Mouse (Mus musculus) heart, postnatal 0 days (tissue): ENCODE measurements at regions not wholly inside any gene's neighbourhood (a gene's known extent, or its start where the extent isn't known, plus 50 kb on each side); places are given as distances from the start of the nearest gene placed in this dataset.
A peak's percentile ranks its signal among the peaks of the same experiment; 100 is the strongest.

Source experiments
- ATAC-seq: fragments of 200-750 bp; cut with Nextera tagmentation; 2 replicates; pipeline ENCODE4 v1.8.0; 2017; ENCODE audit warnings: low read depth, moderate number of reproducible peaks, moderate library complexity; ENCODE audit not compliant: insufficient read depth
- DNase-seq: peaks from one replicate; pipeline ENCODE4 v3.0.0-alpha.2; 2016; ENCODE audit warnings: low spot score
- H3K27ac ChIP-seq: fragments of 300-500 bp; sonication (generic); 2 replicates; pipeline ENCODE4 v1.5.1; 2014; ENCODE audit warnings: low read depth, mild to moderate bottlenecking
- H3K27me3 ChIP-seq: fragments of 300-500 bp; sonication (generic); 2 replicates; pipeline ENCODE4 v1.6.1; 2014; ENCODE audit warnings: low read length, mixed read lengths; ENCODE audit not compliant: control insufficient read depth, insufficient read depth
- H3K36me3 ChIP-seq: fragments of 300-500 bp; sonication (generic); replicated peaks from 2 replicates; pipeline ENCODE4 v1.6.1; 2014; ENCODE audit warnings: low read length, mixed read lengths; ENCODE audit not compliant: control insufficient read depth, insufficient read depth
- H3K4me1 ChIP-seq: fragments of 300-500 bp; sonication (generic); 2 replicates; pipeline ENCODE4 v1.6.1; 2014; ENCODE audit warnings: antibody characterized with exemption; ENCODE audit not compliant: control insufficient read depth, insufficient read depth
- H3K4me2 ChIP-seq: fragments of 300-500 bp; sonication (generic); 2 replicates; pipeline ENCODE4 v1.6.1; 2014; ENCODE audit warnings: low read depth, mild to moderate bottlenecking, low read length, moderate library complexity
- H3K4me3 ChIP-seq: fragments of 300-500 bp; sonication (generic); 2 replicates; pipeline ENCODE4 v1.5.1; 2014; ENCODE audit warnings: low read depth, low read length
- H3K9ac ChIP-seq: fragments of 300-500 bp; sonication (generic); replicated peaks from 2 replicates; pipeline ENCODE4 v1.6.1; 2014; ENCODE audit warnings: low read depth, low read length, mixed read lengths
- H3K9me3 ChIP-seq: fragments of 300-500 bp; sonication (generic); replicated peaks from 2 replicates; pipeline ENCODE4 v1.6.1; 2016; ENCODE audit warnings: low read length; ENCODE audit not compliant: control insufficient read depth
- CTCF ChIP-seq: IDR thresholded peaks from 2 replicates; pipeline ENCODE4 v1.5.1; 2016; ENCODE audit warnings: antibody characterized with exemption, control low read depth, low read depth
- EP300 ChIP-seq: IDR thresholded peaks from 2 replicates; pipeline ENCODE4 v1.6.1; 2016; ENCODE audit warnings: antibody characterized with exemption, low read depth
- WGBS: fragments of 180-500 bp; shearing (Covaris S2); extraction: QIAGEN DNeasy Blood & Tissue Kit; methylation state at CpG from one replicate; pipeline ENCODE4 v1.1.7; 2014; 5-methylcytosine and 5-hydroxymethylcytosine counted together

DNA sequence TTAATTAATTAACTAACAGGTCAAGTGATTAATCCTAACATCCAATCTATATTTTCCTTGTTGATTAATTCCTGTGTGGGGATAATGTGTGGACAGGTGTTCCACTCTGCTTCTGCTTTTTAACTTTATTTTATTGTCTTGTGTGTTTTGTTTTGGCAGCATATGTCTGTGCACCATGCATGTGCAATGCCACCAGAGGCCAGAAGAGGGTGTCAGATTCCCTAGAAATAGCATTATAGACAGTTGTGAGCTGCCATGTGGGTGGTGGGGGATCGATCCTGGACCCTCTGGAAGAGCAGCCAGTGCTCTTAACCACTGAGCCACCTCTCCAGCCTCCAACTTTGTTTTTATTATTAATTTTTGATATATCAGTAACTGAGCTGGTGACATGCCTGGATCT is 65.6 kb downstream of the En1 start:
- no peaks in the 10 kb centered on the region for H3K4me1 ChIP-seq
- ATAC-seq (no peak), DNase-seq (no peak)
- no peaks in the 10 kb centered on the region for H3K27me3 ChIP-seq
- H3K9me3 ChIP-seq: 0 out of 2 replicates have a peak, but pooled peaks cover 5% of the 10 kb centered on the region
- H3K4me3 ChIP-seq: no peak overlapping the region
- no peaks in the 10 kb centered on the region for H3K36me3 ChIP-seq
- 62% methylated on average over 1 of the region's 1 CpGs for WGBS
- no peak for TF ChIP-seq EP300
- TF ChIP-seq CTCF: 0 out of 2 replicates have a peak, but pooled peaks have one; percentile 9
- no peak overlapping the region for H3K4me2 ChIP-seq
- no peak overlapping the region for H3K9ac ChIP-seq
- no peak overlapping the region for H3K27ac ChIP-seq

DNA sequence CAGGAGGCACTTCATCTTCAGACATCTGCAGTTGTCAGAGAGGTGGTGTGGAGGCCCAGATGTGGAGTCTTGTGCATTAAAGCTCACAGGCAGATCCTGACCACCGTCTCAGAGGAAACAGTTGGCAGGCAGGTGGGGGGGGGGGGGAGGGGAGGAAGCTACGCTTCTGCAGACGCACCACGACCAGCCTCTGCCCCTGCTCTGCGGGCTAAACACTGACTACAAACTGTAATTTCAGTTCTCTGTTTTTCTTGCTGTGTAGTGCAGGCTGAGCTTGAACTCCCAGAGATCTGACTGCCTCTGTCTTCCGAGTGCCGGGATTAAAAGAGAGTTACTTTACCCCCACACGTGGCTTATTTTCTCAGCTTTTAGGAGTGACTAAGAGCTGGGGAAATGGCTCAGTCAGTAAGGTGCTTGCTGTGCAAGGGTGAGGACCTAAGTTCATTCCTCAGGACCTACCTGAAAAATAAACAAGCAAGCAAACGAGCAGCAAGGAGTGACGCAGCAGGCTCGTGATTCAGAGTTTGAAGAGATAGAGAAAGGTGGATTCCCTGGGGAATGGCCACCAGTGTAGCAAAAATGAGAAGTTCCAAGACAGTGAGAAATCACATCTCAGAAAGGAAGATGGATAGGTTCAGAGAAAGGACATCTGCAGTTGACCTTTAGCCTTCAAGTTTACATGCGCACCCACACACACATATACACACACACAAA is 81.5 kb downstream of the En1 start:
- WGBS: 56% methylated on average over 12 of the region's 12 CpGs
- H3K4me3 ChIP-seq: no peak overlapping the region
- no peak for ATAC-seq

DNA sequence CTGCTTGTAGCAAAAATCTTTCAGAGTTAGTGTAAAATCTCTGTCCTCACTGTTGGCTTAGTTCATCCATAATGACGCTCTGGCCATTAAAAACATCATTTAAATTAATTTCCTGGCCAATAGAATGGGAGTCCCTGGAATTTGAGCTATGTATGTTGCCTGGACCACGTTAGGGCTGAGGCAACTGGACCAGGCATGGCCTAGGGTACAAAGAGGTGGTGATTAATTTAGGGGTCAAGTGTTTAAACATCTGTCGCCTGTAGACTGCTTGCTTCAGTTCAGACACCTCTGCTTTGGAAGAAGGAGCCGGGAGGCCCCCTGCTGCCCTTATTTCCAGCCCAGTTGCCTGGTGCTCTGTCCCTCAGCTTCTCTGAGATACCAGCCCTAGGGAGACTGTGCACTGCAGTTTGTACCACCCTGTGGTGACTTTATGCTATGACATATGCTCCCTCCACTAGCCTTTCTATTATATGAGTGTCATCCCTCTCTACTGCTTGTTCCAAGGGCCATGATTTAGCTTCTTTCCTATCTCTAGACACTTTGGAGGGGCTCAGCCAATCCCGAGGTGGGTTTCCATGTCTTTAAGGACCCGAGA is 83.5 kb downstream of the En1 start:
- no peak for TF ChIP-seq EP300
- TF ChIP-seq CTCF: peak; percentile 45
- H3K27ac ChIP-seq: no peak overlapping the region
- ATAC-seq (no peak), DNase-seq (peak; percentile 26)
- no peaks in the 10 kb centered on the region for H3K27me3 ChIP-seq
- WGBS: 44% methylated on average over 6 of the region's 6 CpGs
- no peaks in the 10 kb centered on the region for H3K4me1 ChIP-seq
- H3K4me2 ChIP-seq: no peak overlapping the region
- H3K36me3 ChIP-seq: no peaks in the 10 kb centered on the region
- no peak overlapping the region for H3K9ac ChIP-seq
- H3K9me3 ChIP-seq: no peaks in the 10 kb centered on the region
- H3K4me3 ChIP-seq: no peak overlapping the region

More for the DNA sequence above, 81.5 kb downstream of the En1 start:
- Histone ChIP-seq H3K27ac (no peak overlapping the region), H3K36me3 (no peaks in the 10 kb centered on the region), H3K9me3 (no peaks in the 10 kb centered on the region), H3K4me2 (no peak overlapping the region), H3K9ac (no peak overlapping the region), H3K27me3 (no peaks in the 10 kb centered on the region), H3K4me1 (no peaks in the 10 kb centered on the region)
- no peak for DNase-seq
- TF ChIP-seq EP300 (no peak), CTCF (no peak)

DNA sequence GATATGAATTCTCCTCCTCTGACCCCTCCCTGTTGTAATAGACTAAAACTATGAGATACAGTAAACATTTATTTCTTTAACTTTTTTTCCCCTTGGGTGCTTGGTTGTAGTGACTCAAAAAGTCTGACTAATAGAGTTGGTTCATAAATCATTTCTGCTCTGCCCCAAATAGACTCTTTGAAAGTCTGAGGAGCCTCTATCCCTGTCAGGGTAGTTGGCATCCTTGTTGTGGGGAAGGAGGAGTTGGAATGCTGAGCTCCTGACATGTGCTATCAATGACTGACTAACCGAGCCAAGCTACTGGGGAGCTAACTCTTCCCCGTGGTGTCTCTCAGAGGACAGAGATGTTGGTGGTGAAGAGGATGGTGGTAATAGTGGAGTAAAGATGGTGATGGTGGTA is 89.4 kb downstream of the En1 start:
- no peaks in the 10 kb centered on the region for H3K9me3 ChIP-seq
- no peak for TF ChIP-seq EP300
- no peak for TF ChIP-seq CTCF
- H3K27me3 ChIP-seq: no peaks in the 10 kb centered on the region
- H3K4me1 ChIP-seq: no peaks in the 10 kb centered on the region
- ATAC-seq: no peak
- no peak overlapping the region for H3K9ac ChIP-seq
- H3K4me2 ChIP-seq: no peak overlapping the region
- H3K27ac ChIP-seq: no peak overlapping the region
- H3K4me3 ChIP-seq: no peak overlapping the region
- no peaks in the 10 kb centered on the region for H3K36me3 ChIP-seq
- 58% methylated on average over 2 of the region's 2 CpGs for WGBS
- no peak for DNase-seq

DNA sequence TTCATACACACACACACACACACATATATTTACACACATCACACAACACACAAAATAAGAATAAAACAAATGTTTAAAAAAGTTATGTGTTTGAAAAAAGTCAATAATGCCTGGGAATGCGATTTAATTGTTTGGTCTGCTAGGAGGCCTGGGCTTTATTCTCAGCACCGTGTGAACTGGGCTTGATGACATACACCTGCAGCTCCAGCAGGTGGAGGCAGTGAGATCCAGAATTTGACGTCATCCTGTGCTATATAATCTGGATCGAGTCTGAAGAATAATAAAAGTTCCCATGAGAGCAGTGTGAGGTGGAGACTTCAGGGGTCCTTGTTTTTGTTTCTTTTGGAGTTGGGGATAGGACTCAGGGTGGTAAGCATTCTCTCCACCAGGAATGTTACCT is 96.0 kb downstream of the En1 start:
- TF ChIP-seq EP300 (no peak), CTCF (no peak)
- ATAC-seq (no peak), DNase-seq (no peak)
- Histone ChIP-seq H3K4me3 (no peak overlapping the region), H3K36me3 (no peaks in the 10 kb centered on the region), H3K27ac (no peak overlapping the region), H3K4me1 (no peaks in the 10 kb centered on the region), H3K27me3 (no peaks in the 10 kb centered on the region), H3K9me3 (no peaks in the 10 kb centered on the region), H3K4me2 (no peak overlapping the region), H3K9ac (no peak overlapping the region)
- WGBS: 73% methylated on average over 4 of the region's 4 CpGs
